8 mouse cellular contexts compared by ENCODE assay signal in genomic region chr1:171610781-171611180, GRCm38 (mm10). TPM values are rescaled to one million over a fixed set of nuclear protein-coding genes. Genes with fewer than 3 reads are reported as not detected.
DNase-seq lines count a peak whose midpoint lies in the region; ATAC-seq and TF ChIP-seq lines count a peak whose summit lies in the region.
"Had no signal": no experiment of that assay in that cellular context is flagged by ENCODE, and none has a peak within 500 bp of the region (broad histone marks: within the 10 kb centered on the region; RNA-seq: fewer than 3 reads in every experiment).

No protein-coding gene starts in this region.

- peak; percentile 52 for TF ChIP-seq CTCF in intestine, postnatal 0 days (IDR thresholded peaks at IDR 0.05; ENCODE audit: low read depth)
- no peak; the same call in 1 of the 2 replicates for TF ChIP-seq CTCF in left cerebral cortex, adult 2 months (IDR thresholded peaks at IDR 0.05)

- no peak overlapping the region for H3K4me3 ChIP-seq in intestine, postnatal 0 days (ENCODE audit: low read depth, low read length)
- no peak overlapping the region for H3K4me3 ChIP-seq in intestine, embryonic 15.5 days (replicated peaks)
- H3K4me3 ChIP-seq in left cerebral cortex, adult 2 months, result no peak overlapping the region

- no peak overlapping the region for H3K4me2 ChIP-seq in intestine, postnatal 0 days (replicated peaks; ENCODE audit: low read depth)
- H3K4me2 ChIP-seq in intestine, embryonic 15.5 days (replicated peaks), result no peak overlapping the region

- intact Hi-C loops in left cerebral cortex, adult 2 months (cut with DNase I), result no loop called here

- peak; percentile 57 to 61 for DNase-seq in B cell, adult 2 months
- peak; percentile 41 for DNase-seq in MEL-GATA-1-ER (ENCODE audit: extremely low read depth, low read depth)
- no peak for DNase-seq in left cerebral cortex, adult 2 months (ENCODE audit: extremely low spot score in 1 of 2, low spot score in 2 of 2)
- DNase-seq in right cerebral cortex, adult 2 months (ENCODE audit: low spot score in 2 of 2), result no peak
- DNase-seq: kidney, adult 11 months had no signal

- 35% methylated on average over 1 of the region's 1 CpGs for WGBS in intestine, postnatal 0 days
- WGBS in intestine, embryonic 15.5 days, result 43% methylated on average over 1 of the region's 1 CpGs

- no peaks in the 10 kb centered on the region for H3K4me1 ChIP-seq in intestine, postnatal 0 days (replicated peaks; ENCODE audit: control insufficient read depth, insufficient read depth, low read length)
- H3K4me1 ChIP-seq in intestine, embryonic 15.5 days (replicated peaks), result no peaks in the 10 kb centered on the region

- H3K9me3 ChIP-seq in intestine, postnatal 0 days (ENCODE audit: control insufficient read depth), result no peaks in the 10 kb centered on the region
- H3K9me3 ChIP-seq in intestine, embryonic 15.5 days, result no peaks in the 10 kb centered on the region

- no peak overlapping the region for H3K9ac ChIP-seq in intestine, postnatal 0 days (ENCODE audit: low read depth, low read length)
- H3K9ac ChIP-seq in intestine, embryonic 15.5 days, result no peak overlapping the region

- H3K27me3 ChIP-seq in intestine, postnatal 0 days (replicated peaks; ENCODE audit: control insufficient read depth, insufficient read depth, low read length), result no peaks in the 10 kb centered on the region
- H3K27me3 ChIP-seq in intestine, embryonic 15.5 days (replicated peaks), result no peaks in the 10 kb centered on the region

- no peaks in the 10 kb centered on the region for H3K36me3 ChIP-seq in intestine, postnatal 0 days (ENCODE audit: control insufficient read depth, insufficient read depth)
- no peaks in the 10 kb centered on the region for H3K36me3 ChIP-seq in intestine, embryonic 15.5 days

- H3K27ac ChIP-seq in intestine, postnatal 0 days (ENCODE audit: low read depth, low read length), result no peak overlapping the region
- H3K27ac ChIP-seq in intestine, embryonic 15.5 days, result no peak overlapping the region
- H3K27ac ChIP-seq in left cerebral cortex, adult 2 months, result no peak overlapping the region

- ATAC-seq in intestine, postnatal 0 days, result no peak
- ATAC-seq in intestine, embryonic 15.5 days, result no peak
- ATAC-seq in megakaryocyte-erythroid progenitor cell, adult 5-6 weeks (replicated peaks; ENCODE audit: low FRiP score, low TSS enrichment, poor library complexity, severe bottlenecking), result peak; percentile 76; the same call in 1 of the 2 replicates

RNA-seq across cellular contexts. Expression of gene Ly9, which starts 3.6 kb away (rescaled TPM):
- 0.18 and 0.55 TPM in 2 replicates for polyA plus RNA-seq in intestine, postnatal 0 days (2015; fragmentation: Nextera tagmentation; extraction: Ambion mirVana)
- polyA plus RNA-seq in intestine, embryonic 15.5 days (2015; fragmentation: Nextera tagmentation; extraction: Ambion mirVana), result 0.53 and 0.60 TPM in 2 replicates
- 2.1 and 4.1 TPM in 2 replicates for total RNA-seq in megakaryocyte-erythroid progenitor cell, adult 5-6 weeks (2014; fragmentation: Nextera tagmentation)
- 5.3 and 9.6 TPM in 2 replicates for total RNA-seq in megakaryocyte-erythroid progenitor cell, adult 5-6 weeks (2017)
- total RNA-seq in left cerebral cortex, adult 2 months (2021), result not detected

RNA-seq across cellular contexts. Expression of gene Slamf7, which starts 42.1 kb away (rescaled TPM):
- 0.18 and 0.21 TPM in 2 replicates for polyA plus RNA-seq in intestine, postnatal 0 days (2015; fragmentation: Nextera tagmentation; extraction: Ambion mirVana)
- 0.26 and 0.57 TPM in 2 replicates for polyA plus RNA-seq in intestine, embryonic 15.5 days (2015; fragmentation: Nextera tagmentation; extraction: Ambion mirVana)
- total RNA-seq in megakaryocyte-erythroid progenitor cell, adult 5-6 weeks (2014; fragmentation: Nextera tagmentation), result 3.8 and 6.5 TPM in 2 replicates
- total RNA-seq in megakaryocyte-erythroid progenitor cell, adult 5-6 weeks (2017), result 1.6 and 3.7 TPM in 2 replicates
- under 1 TPM in 1 of 2 experiments, not detected in 1; 0.40 TPM for total RNA-seq in left cerebral cortex, adult 2 months (2021)

RNA-seq across cellular contexts. Expression of gene Cd244a, which starts 51.8 kb away (rescaled TPM):
- polyA plus RNA-seq in intestine, postnatal 0 days (2015; fragmentation: Nextera tagmentation; extraction: Ambion mirVana), result 0.37 and 0.44 TPM in 2 replicates
- polyA plus RNA-seq in intestine, embryonic 15.5 days (2015; fragmentation: Nextera tagmentation; extraction: Ambion mirVana), result 0.48 and 0.88 TPM in 2 replicates
- total RNA-seq in megakaryocyte-erythroid progenitor cell, adult 5-6 weeks (2014; fragmentation: Nextera tagmentation), result 1.8 and 3.9 TPM in 2 replicates
- 1.7 and 2.4 TPM in 2 replicates for total RNA-seq in megakaryocyte-erythroid progenitor cell, adult 5-6 weeks (2017)
- not detected for total RNA-seq in left cerebral cortex, adult 2 months (2021)

Comparison
In these comparisons a context has a peak if more than half of its experiments do, and no peak if none do; other contexts are left out.
1. DNase-seq: peak in B cell, adult 2 months (2 of 2) and MEL-GATA-1-ER (single experiment); none in left cerebral cortex, adult 2 months (0 of 2) and right cerebral cortex, adult 2 months (0 of 2).